In the genomic region with DNA sequence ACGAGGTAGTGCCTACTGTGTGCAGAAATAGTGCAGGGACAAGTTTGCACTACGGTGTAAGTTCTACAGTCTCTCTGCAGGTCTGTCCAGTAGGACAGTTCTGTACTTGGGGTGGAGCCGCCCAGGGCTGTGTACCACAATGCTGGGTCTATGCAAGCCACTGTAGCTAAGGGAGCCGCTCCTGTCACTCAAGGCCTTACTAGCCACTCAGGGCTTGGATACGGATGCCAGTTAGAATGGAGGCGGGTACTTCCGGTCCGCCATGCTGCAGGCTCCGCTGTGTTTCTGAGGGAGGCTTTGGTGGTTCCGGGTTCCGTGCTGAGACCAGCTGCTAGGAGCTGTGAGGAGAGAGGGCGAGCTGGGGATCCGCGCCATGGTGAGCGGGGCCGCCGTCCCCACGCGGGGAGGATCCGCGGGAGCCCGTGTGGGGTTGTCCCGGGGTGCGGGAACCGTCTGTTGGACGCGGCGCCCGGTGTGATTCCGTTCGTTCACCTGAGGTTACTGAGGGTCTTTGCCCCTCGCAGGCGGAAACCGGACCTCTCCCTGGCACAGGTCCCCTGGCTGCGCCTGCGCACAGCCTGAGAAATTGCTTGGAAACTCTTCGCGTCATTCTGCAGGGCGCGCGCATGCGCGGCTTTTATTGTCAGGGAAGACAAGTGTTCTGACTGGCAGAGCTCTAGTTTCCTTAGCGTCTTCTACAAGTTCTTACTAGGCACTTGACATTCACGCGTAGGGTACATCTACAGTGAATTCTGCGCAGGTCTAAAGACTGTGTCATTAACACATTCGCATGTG, we compare ENCODE assay signal across 8 mouse cellular contexts. TPM values are rescaled to one million over a fixed set of nuclear protein-coding genes. Genes with fewer than 3 reads are reported as not detected.
DNase-seq lines count a peak whose midpoint lies in the region; ATAC-seq and TF ChIP-seq lines count a peak whose summit lies in the region.
"Not testable (repeated sequence)": the region's sequence is repeated elsewhere in the genome, so short reads cannot be mapped to it uniquely, and the experiment has no call there.

No protein-coding gene starts in this region.

- peak; percentile 100 for ATAC-seq in Patski
- ATAC-seq in hindbrain, embryonic 12.5 days (ENCODE audit: low FRiP score), result peak; percentile 100
- peak; percentile 100 for ATAC-seq in lung, embryonic 16.5 days (ENCODE audit: low read depth)

- POLR2A ChIA-PET in Patski (lab: Charles Lee), result not testable (repeated sequence)

- peak overlapping the region; percentile 46 for H3K4me2 ChIP-seq in hindbrain, embryonic 12.5 days (replicated peaks)
- peak overlapping the region; percentile 48 for H3K4me2 ChIP-seq in lung, embryonic 16.5 days (ENCODE audit: low read depth, low read length)

- CTCF ChIA-PET in Patski (lab: Charles Lee), result not testable (repeated sequence)

- H3K4me1 ChIP-seq in hindbrain, embryonic 12.5 days; lung, embryonic 16.5 days (replicated peaks; ENCODE audit: control insufficient read depth, insufficient read depth, low read length): not testable (repeated sequence)

- peak; percentile 47 for DNase-seq in Patski (ENCODE audit: low read depth, low spot score)
- peak; percentile 76 to 77 for DNase-seq in cerebellum, postnatal 14 days
- DNase-seq in frontal cortex, postnatal 10 days (ENCODE audit: low spot score in 2 of 2), result peak; percentile 67 to 72
- peak; percentile 44 to 66 for DNase-seq in layer of hippocampus, postnatal 10 days (ENCODE audit: low spot score in 2 of 2)
- peak; percentile 68 for DNase-seq in ovary, adult 18-20 months (ENCODE audit: low spot score)
- DNase-seq in thymus, postnatal 0 days (ENCODE audit: low spot score), result peak; percentile 92

- H3K4me3 ChIP-seq in hindbrain, embryonic 12.5 days, result peak overlapping the region; percentile 36
- H3K4me3 ChIP-seq in lung, embryonic 16.5 days (ENCODE audit: low read length), result peak overlapping the region; percentile 39

- in situ Hi-C loops in Patski (cut with MboI; ENCODE audit: low pct_unique_long_range_greater_than_20kb), result not testable (repeated sequence)

- not testable (repeated sequence) for TF ChIP-seq CTCF in Patski (IDR thresholded peaks at IDR 0.05)

- not testable (repeated sequence) for H3K27me3 ChIP-seq in Patski; hindbrain, embryonic 12.5 days; lung, embryonic 16.5 days (ENCODE audit: control insufficient read depth, insufficient read depth, low read depth, low read length)

- 0 out of 2 replicates have a peak, but pooled peaks cover 10% of the 10 kb centered on the region for H3K9me3 ChIP-seq in hindbrain, embryonic 12.5 days (replicated peaks)
- not testable (repeated sequence) for H3K9me3 ChIP-seq in lung, embryonic 16.5 days (ENCODE audit: control insufficient read depth, low read length)

- H3K36me3 ChIP-seq in hindbrain, embryonic 12.5 days, result peaks cover 14% of the 10 kb centered on the region
- not testable (repeated sequence) for H3K36me3 ChIP-seq in lung, embryonic 16.5 days (ENCODE audit: control insufficient read depth, insufficient read depth, low read length)

- not testable (repeated sequence) for H3K27ac ChIP-seq in hindbrain, embryonic 12.5 days; lung, embryonic 16.5 days (ENCODE audit: low read length)

- not testable (repeated sequence) for H3K9ac ChIP-seq in hindbrain, embryonic 12.5 days; lung, embryonic 16.5 days (ENCODE audit: low read length)

- 2% methylated on average over 14 of the region's 48 CpGs for WGBS in hindbrain, embryonic 12.5 days
- 3% methylated on average over 11 of the region's 48 CpGs for WGBS in lung, embryonic 16.5 days

RNA-seq across cellular contexts. Expression of gene Zfp873, which starts 51.0 kb away (rescaled TPM):
- polyA plus RNA-seq in Patski (2021), result 6.9 TPM
- 13.1 and 15.3 TPM in 2 replicates for polyA plus RNA-seq in hindbrain, embryonic 12.5 days (2016; fragmentation: Nextera tagmentation; extraction: Ambion mirVana)
- 10 to 100 TPM; 12.1 to 12.4 TPM for total RNA-seq in layer of hippocampus, postnatal 10 days (2021)
- 12.9 and 15.6 TPM in 2 replicates for polyA plus RNA-seq in lung, embryonic 16.5 days (2015; fragmentation: Nextera tagmentation; extraction: Ambion mirVana)
- polyA plus RNA-seq in thymus, postnatal 0 days (2015; fragmentation: Nextera tagmentation; extraction: Ambion mirVana), result 10.2 and 12.2 TPM in 2 replicates
